Mouse (Mus musculus) lung, adult 18-20 months (tissue): ENCODE data around the gene Ppp3r1.
"Not testable (repeated sequence)": the region's sequence is repeated elsewhere in the genome, so short reads cannot be mapped to it uniquely, and the experiment has no call there.

Source experiments
- DNase-seq, 2 experiments: peaks; one replicate each; pipeline ENCODE4 v3.0.0; 2022; ENCODE audit warnings: mixed read lengths in 2 of 2

The Ppp3r1 gene

DNA sequence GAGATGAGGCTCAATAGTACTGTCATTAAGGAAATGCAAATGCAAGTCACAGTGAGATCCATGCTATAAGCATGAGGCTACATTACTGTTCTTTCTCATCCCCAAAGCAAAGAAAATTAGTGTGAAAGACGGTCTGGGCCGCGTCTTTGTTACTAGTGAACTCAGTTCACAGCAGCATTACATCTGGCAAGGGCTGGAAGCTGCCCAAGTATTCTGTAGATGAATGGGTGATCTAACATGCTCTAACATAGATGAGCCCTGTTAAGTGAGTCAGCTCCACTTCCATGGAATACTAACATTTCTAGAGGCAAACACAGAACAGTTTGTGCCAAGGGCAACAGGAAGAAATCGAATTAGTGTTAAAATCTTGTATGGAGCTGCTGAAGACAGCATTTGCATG lies 41.9 kb downstream of the Ppp3r1 start:
- no peak for DNase-seq

DNA sequence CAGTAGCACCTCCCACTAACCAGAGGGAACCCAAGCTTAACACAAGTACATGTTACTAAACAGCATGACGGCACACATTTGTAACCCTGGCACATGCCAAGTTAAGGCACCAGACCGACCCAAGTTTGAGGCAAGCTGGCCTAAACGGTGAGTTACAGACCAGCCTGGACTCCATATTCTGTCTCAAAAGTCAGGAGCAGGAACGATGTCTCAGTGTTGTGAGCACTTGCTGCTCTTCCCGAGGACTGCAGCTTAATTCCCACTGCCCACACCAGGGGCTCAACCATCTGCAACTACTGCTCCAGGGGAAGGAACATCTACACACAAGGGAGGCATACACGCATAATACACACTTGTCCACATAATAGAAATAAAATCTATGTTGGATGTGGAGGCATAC lies 43.4 kb downstream of the Ppp3r1 start:
- no peak for DNase-seq

DNA sequence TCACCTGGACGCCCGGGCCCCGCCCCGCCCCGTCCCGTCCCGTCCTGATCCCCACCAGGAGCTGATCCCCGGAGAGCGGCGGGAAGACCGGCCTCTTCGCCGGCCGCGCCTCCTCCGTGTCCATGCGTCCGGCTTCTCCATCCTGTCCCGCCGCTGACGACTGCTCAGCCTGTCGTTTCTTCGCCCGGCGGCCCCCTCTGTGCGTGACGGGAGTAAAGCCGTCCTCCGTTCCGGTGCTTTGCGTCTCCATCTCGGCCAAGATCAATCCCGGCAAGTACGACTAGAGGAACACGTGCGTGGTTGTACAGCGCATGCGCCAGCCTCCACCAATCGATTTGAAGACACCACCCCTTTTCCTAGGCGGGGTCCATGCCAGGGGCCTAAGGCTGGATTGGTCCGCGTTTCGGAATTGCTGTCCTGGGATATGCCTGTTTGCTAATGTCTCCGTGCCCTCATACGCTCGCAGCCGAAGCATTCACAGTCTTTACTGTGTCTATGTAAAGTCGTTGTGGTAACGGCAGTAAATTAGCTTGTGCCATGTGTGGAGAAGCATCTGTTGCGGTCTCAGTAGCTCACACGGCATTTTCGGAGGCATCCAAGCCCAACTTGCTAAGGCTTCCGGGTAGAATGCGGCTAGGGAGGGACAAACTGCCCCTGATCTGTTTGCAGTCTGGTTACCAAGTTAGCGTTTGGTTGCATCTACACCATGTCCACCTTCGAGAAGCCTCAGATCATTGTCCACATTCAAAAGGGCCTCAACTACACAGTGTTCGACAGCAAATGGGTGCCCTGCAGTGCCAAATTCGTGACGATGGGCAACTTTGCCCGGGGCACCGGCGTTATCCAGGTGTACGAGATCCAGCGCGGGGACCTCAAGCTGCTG lies 52.4 kb downstream of the Ppp3r1 start, which contains the start of gene Pno1:
Gene Pno1 (minus strand): TSS at position 311 of the 883 bp plus-strand sequence.
- peak; percentile 97 to 98 for DNase-seq

- DNase-seq = no peak
These were observed 53.1 kb downstream of the Ppp3r1 start for GRCm38 (mm10) chr11:17212141-17212495.

DNA sequence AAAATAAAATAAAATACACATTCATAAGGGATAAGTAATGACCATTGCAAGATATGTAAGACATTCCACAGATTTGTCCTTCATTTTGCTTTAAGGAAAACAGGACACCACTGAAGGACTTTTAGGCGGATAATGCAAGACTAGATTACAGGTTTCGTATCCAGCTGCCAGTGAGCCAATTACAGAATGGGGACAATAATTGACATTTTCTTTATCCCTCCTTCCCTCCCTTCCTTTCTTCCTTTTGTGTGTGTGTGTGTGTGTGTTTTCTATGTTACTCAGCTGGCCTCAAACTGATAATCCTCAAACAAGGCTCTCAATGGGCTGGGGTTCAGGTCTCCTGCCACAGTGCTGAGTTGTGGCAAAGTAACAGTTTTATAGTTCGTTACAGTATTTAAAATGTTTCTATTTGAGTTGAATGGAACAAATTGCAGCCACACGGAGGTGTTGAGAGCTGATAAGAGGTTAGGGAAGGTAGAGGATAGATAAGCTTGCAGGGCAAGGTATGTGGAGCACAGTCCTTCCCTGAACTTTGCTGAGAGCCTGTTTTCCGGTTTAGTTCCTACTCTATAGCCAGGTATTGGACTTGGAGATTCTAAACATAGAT lies 53.9 kb downstream of the Ppp3r1 start:
- DNase-seq = no peak

- DNase-seq = no peak
These were observed 56.4 kb downstream of the Ppp3r1 start for GRCm38 (mm10) chr11:17215475-17215874.

- DNase-seq = no peak
These were observed 62.1 kb downstream of the Ppp3r1 start for GRCm38 (mm10) chr11:17221126-17221525.

DNA sequence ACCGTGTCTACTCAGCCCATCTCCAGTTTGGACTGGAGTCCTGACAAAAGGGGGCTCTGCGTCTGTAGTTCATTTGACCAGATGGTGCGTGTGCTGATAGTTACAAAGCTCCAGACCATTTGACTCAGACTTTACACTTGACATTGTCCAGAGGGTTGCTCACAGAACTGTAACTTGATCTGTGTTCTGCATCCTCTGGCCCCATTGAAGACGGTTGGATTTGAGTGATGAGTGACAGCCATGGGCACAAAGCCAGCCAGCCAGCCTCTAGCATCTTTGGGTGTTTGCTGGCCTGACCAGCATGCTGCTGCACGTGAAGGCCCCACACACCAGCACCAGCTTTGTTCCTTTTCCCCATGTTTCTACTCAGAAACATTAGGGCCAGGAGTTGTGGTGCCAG lies 73.7 kb downstream of the Ppp3r1 start:
- no peak for DNase-seq

GRCm38 (mm10) chr11:17236449-17237037 lies 77.5 kb downstream of the Ppp3r1 start:
- DNase-seq = no peak

- DNase-seq = not testable (repeated sequence)
These were observed 79.5 kb downstream of the Ppp3r1 start for GRCm38 (mm10) chr11:17238598-17238997.

DNA sequence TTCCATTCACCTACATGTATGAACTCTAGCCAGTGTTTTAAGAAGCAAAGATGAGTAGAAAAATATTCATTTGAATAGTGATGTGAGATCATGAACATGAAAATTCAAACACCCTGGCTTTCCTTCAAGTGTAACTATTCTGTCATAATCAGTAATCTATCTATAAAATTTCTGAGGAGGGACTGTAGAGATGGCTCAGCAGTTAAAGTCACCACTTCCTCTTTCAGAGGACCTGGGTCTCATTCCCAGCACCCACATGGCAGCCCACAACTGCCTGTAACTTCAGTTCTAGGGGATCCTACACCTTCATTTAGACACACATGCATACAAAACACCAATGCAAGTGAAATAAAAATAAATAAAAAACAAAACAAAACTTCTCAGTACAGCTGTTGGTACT lies 89.7 kb downstream of the Ppp3r1 start:
- no peak for DNase-seq
